9 mouse cellular contexts compared by ENCODE assay signal in the genomic region with DNA sequence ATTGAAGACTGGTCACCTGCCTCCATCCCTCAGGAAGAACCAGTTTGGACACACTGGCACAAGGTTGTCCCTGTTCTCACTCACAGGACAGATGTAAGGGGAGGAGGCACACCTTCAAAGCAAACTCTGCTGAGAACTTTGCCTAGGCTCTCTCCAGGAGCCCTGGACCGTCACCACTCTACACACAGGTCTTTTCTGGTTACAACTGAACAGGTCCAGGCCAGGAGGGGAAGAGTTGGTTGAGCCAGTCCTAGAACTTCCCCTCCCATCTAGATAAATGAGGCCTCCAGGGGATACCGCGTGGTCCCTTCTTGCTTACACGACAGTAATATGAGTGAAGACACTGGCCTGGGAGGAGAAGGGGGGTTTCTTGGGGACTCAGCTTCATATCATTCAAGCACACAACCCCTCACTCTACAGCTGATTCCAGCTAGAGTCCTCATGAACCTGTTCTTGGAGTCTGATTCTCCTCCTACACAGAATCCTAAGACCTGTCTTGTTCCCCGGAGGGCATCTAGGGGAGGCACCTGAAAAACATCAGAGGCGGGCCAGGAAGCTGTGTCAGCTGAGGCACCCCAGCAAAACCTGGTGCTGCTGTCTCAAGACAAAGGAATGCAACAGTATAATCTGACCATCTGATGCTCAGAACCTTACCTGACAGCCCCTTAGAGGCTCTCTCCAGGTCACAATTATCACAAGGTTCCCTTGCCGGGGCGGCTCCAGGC. TPM values are rescaled to one million over a fixed set of nuclear protein-coding genes. Genes with fewer than 3 reads are reported as not detected.
A peak's percentile ranks its signal among the peaks of the same experiment; 100 is the strongest.
DNase-seq lines count a peak whose midpoint lies in the region; ATAC-seq and TF ChIP-seq lines count a peak whose summit lies in the region.
"Had no signal": no experiment of that assay in that cellular context is flagged by ENCODE, and none has a peak within 500 bp of the region (broad histone marks: within the 10 kb centered on the region; RNA-seq: fewer than 3 reads in every experiment).

No protein-coding gene starts in this region.

- DNase-seq in layer of hippocampus, adult 2 months (ENCODE audit: low spot score in 2 of 2): no peak
- DNase-seq in layer of hippocampus, adult 8-10 months (ENCODE audit: low spot score in 2 of 2): no peak
- no peak for DNase-seq in embryonic facial prominence, embryonic 10.5 days (ENCODE audit: low spot score)
- DNase-seq in urinary bladder, postnatal 25 days (ENCODE audit: low spot score): no peak
- no peak for DNase-seq in urinary bladder, postnatal 10 days (ENCODE audit: low spot score)
- no peak for DNase-seq in gastrocnemius, postnatal 25 days

- peaks cover 64% of the 10 kb centered on the region for H3K4me1 ChIP-seq in embryonic facial prominence, embryonic 10.5 days
- peaks cover 20% of the 10 kb centered on the region for H3K4me1 ChIP-seq in intestine, postnatal 0 days (replicated peaks; ENCODE audit: control insufficient read depth, insufficient read depth, low read length)
- peaks cover 76% of the 10 kb centered on the region for H3K4me1 ChIP-seq in liver, embryonic 16.5 days (ENCODE audit: control insufficient read depth, low read depth, low read length)

- no peaks in the 10 kb centered on the region for H3K27me3 ChIP-seq in embryonic facial prominence, embryonic 10.5 days (replicated peaks; ENCODE audit: low read depth, poor library complexity, severe bottlenecking)
- no peaks in the 10 kb centered on the region for H3K27me3 ChIP-seq in intestine, postnatal 0 days (replicated peaks; ENCODE audit: control insufficient read depth, insufficient read depth, low read length)
- H3K27me3 ChIP-seq in liver, embryonic 16.5 days (ENCODE audit: control insufficient read depth, insufficient read depth, low read depth, low read length): no peaks in the 10 kb centered on the region

- H3K9ac ChIP-seq in intestine, postnatal 0 days (ENCODE audit: low read depth, low read length): no peak overlapping the region
- peak overlapping the region; percentile 49 for H3K9ac ChIP-seq in liver, embryonic 16.5 days (ENCODE audit: low read depth, low read length)

- TF ChIP-seq CTCF in layer of hippocampus, adult 2 months (conservative IDR thresholded peaks at IDR 0.05): no peak
- TF ChIP-seq CTCF in intestine, postnatal 0 days (IDR thresholded peaks at IDR 0.05; ENCODE audit: low read depth): no peak

- peak overlapping the region; percentile 45 for H3K4me3 ChIP-seq in layer of hippocampus, adult 2 months
- peak overlapping the region; percentile 25; the same call in 1 of the 2 replicates for H3K4me3 ChIP-seq in embryonic facial prominence, embryonic 10.5 days
- H3K4me3 ChIP-seq in intestine, postnatal 0 days (ENCODE audit: low read depth, low read length): no peak overlapping the region
- peak overlapping the region; percentile 72 for H3K4me3 ChIP-seq in liver, embryonic 16.5 days (ENCODE audit: low read depth, low read length)

- H3K36me3 ChIP-seq in embryonic facial prominence, embryonic 10.5 days (replicated peaks): peaks cover 29% of the 10 kb centered on the region; the same call in 1 of the 2 replicates
- peaks cover 4% of the 10 kb centered on the region; the same call in 1 of the 2 replicates for H3K36me3 ChIP-seq in intestine, postnatal 0 days (ENCODE audit: control insufficient read depth, insufficient read depth)
- peaks cover 29% of the 10 kb centered on the region for H3K36me3 ChIP-seq in liver, embryonic 16.5 days (ENCODE audit: control insufficient read depth, insufficient read depth)

- 77% methylated on average over 8 of the region's 8 CpGs for WGBS in embryonic facial prominence, embryonic 10.5 days
- WGBS in intestine, postnatal 0 days: 51% methylated on average over 8 of the region's 8 CpGs
- 38% methylated on average over 8 of the region's 8 CpGs for WGBS in liver, embryonic 16.5 days (ENCODE audit: insufficient replicate concordance)

- ATAC-seq in intestine, postnatal 0 days: no peak
- ATAC-seq in liver, embryonic 16.5 days (ENCODE audit: low read depth): no peak

- no peaks in the 10 kb centered on the region for H3K9me3 ChIP-seq in embryonic facial prominence, embryonic 10.5 days
- no peaks in the 10 kb centered on the region for H3K9me3 ChIP-seq in intestine, postnatal 0 days (ENCODE audit: control insufficient read depth)
- no peaks in the 10 kb centered on the region for H3K9me3 ChIP-seq in liver, embryonic 16.5 days (replicated peaks; ENCODE audit: control insufficient read depth, low read length)

- peak overlapping the region; percentile 88 for H3K27ac ChIP-seq in layer of hippocampus, adult 2 months
- peak overlapping the region; percentile 70 for H3K27ac ChIP-seq in embryonic facial prominence, embryonic 10.5 days (replicated peaks)
- H3K27ac ChIP-seq in intestine, postnatal 0 days (ENCODE audit: low read depth, low read length): 0 out of 2 replicates have a peak overlapping the region, but pooled peaks have one; percentile 60
- peak overlapping the region; percentile 98 for H3K27ac ChIP-seq in liver, embryonic 16.5 days (ENCODE audit: low read length)

- no peak overlapping the region for H3K4me2 ChIP-seq in intestine, postnatal 0 days (replicated peaks; ENCODE audit: low read depth)
- H3K4me2 ChIP-seq in liver, embryonic 16.5 days (ENCODE audit: low read depth, low read length): peak overlapping the region; percentile 67

RNA-seq across cellular contexts. Expression of gene Smim5, which starts 4.6 kb away (rescaled TPM):
- total RNA-seq in layer of hippocampus, adult 2 months (2021): 1 to 10 TPM in 1 of 2 experiments, under 1 TPM in 1; 0.54 to 1.3 TPM
- under 1 TPM; 0.57 to 0.96 (median 0.66) TPM for total RNA-seq in layer of hippocampus, adult 8-10 months (2022)
- polyA plus RNA-seq in embryonic facial prominence, embryonic 10.5 days (2016; fragmentation: Nextera tagmentation; extraction: Ambion mirVana): 1.5 and 1.8 TPM in 2 replicates
- 1.9 and 3.4 TPM in 2 replicates for polyA plus RNA-seq in intestine, postnatal 0 days (2015; fragmentation: Nextera tagmentation; extraction: Ambion mirVana)
- 29.5 and 30.1 TPM in 2 replicates for polyA plus RNA-seq in liver, embryonic 16.5 days (2015; fragmentation: Nextera tagmentation; extraction: Ambion mirVana)
- 1 to 10 TPM in 1 of 2 experiments, under 1 TPM in 1; 0.51 to 1.9 TPM for total RNA-seq in gastrocnemius, postnatal 25 days (2021)
- total RNA-seq: liver, adult 2 months had no signal

RNA-seq across cellular contexts. Expression of gene Smim6, which starts 7.4 kb away (rescaled TPM):
- not detected for total RNA-seq in layer of hippocampus, adult 2 months (2021)
- total RNA-seq in layer of hippocampus, adult 8-10 months (2022): not detected
- polyA plus RNA-seq in embryonic facial prominence, embryonic 10.5 days (2016; fragmentation: Nextera tagmentation; extraction: Ambion mirVana): 1.1 and 1.6 TPM in 2 replicates
- polyA plus RNA-seq in intestine, postnatal 0 days (2015; fragmentation: Nextera tagmentation; extraction: Ambion mirVana): 29.6 and 32.9 TPM in 2 replicates
- polyA plus RNA-seq in liver, embryonic 16.5 days (2015; fragmentation: Nextera tagmentation; extraction: Ambion mirVana): 2.7 and 3.1 TPM in 2 replicates
- total RNA-seq in gastrocnemius, postnatal 25 days (2021): not detected

RNA-seq across cellular contexts. Expression of gene Sap30bp, which starts 28.7 kb away (rescaled TPM):
- 10 to 100 TPM; 40.8 to 47.0 TPM for total RNA-seq in layer of hippocampus, adult 2 months (2021)
- total RNA-seq in layer of hippocampus, adult 8-10 months (2022): 10 to 100 TPM; 39.7 to 60.3 (median 44.3) TPM
- 48.4 and 50.8 TPM in 2 replicates for polyA plus RNA-seq in embryonic facial prominence, embryonic 10.5 days (2016; fragmentation: Nextera tagmentation; extraction: Ambion mirVana)
- polyA plus RNA-seq in intestine, postnatal 0 days (2015; fragmentation: Nextera tagmentation; extraction: Ambion mirVana): 27.5 and 28.8 TPM in 2 replicates
- 13.6 and 16.2 TPM in 2 replicates for polyA plus RNA-seq in liver, embryonic 16.5 days (2015; fragmentation: Nextera tagmentation; extraction: Ambion mirVana)
- 10 to 100 TPM in 1 of 2 experiments, 1 to 10 TPM in 1; 9.4 to 14.5 TPM for total RNA-seq in gastrocnemius, postnatal 25 days (2021)

RNA-seq across cellular contexts. Expression of gene Recql5, which starts 28.9 kb away (rescaled TPM):
- total RNA-seq in layer of hippocampus, adult 2 months (2021): 10 to 100 TPM; 36.6 to 39.3 TPM
- total RNA-seq in layer of hippocampus, adult 8-10 months (2022): 10 to 100 TPM; 27.4 to 32.5 (median 30.3) TPM
- 27.9 and 30.7 TPM in 2 replicates for polyA plus RNA-seq in embryonic facial prominence, embryonic 10.5 days (2016; fragmentation: Nextera tagmentation; extraction: Ambion mirVana)
- 6.8 and 8.2 TPM in 2 replicates for polyA plus RNA-seq in intestine, postnatal 0 days (2015; fragmentation: Nextera tagmentation; extraction: Ambion mirVana)
- polyA plus RNA-seq in liver, embryonic 16.5 days (2015; fragmentation: Nextera tagmentation; extraction: Ambion mirVana): 7.9 and 8.9 TPM in 2 replicates
- total RNA-seq in gastrocnemius, postnatal 25 days (2021): 1 to 10 TPM; 4.9 to 6.8 TPM

RNA-seq across cellular contexts. Expression of gene Myo15b, which starts 46.2 kb away (rescaled TPM):
- total RNA-seq in layer of hippocampus, adult 2 months (2021): under 1 TPM; 0.22 to 0.41 TPM
- total RNA-seq in layer of hippocampus, adult 8-10 months (2022): 1 to 10 TPM in 1 of 4 experiments, under 1 TPM in 3; 0.11 to 1.2 (median 0.56) TPM
- 0.07 and 0.16 TPM in 2 replicates for polyA plus RNA-seq in embryonic facial prominence, embryonic 10.5 days (2016; fragmentation: Nextera tagmentation; extraction: Ambion mirVana)
- 332 and 377 TPM in 2 replicates for polyA plus RNA-seq in intestine, postnatal 0 days (2015; fragmentation: Nextera tagmentation; extraction: Ambion mirVana)
- polyA plus RNA-seq in liver, embryonic 16.5 days (2015; fragmentation: Nextera tagmentation; extraction: Ambion mirVana): 0.34 and 1.5 TPM in 2 replicates
- total RNA-seq in gastrocnemius, postnatal 25 days (2021): not detected
